In genomic region chr14:46800684-46801345, GRCm38 (mm10) we compare ENCODE assay signal across 19 mouse cellular contexts. TPM values are rescaled to one million over a fixed set of nuclear protein-coding genes. Genes with fewer than 3 reads are reported as not detected.
DNase-seq lines count a peak whose midpoint lies in the region; ATAC-seq lines count a peak whose summit lies in the region.
"Had no signal": no experiment of that assay in that cellular context is flagged by ENCODE, and none has a peak within 500 bp of the region (broad histone marks: within the 10 kb centered on the region; RNA-seq: fewer than 3 reads in every experiment).

No protein-coding gene starts in this region.

- H3K4me3 ChIP-seq in embryonic facial prominence, embryonic 15.5 days (replicated peaks) = no peak overlapping the region
- H3K4me3 ChIP-seq: forebrain, embryonic 12.5 days; lung, embryonic 15.5 days; midbrain, embryonic 13.5 days had no signal

- no peak overlapping the region for H3K4me2 ChIP-seq in embryonic facial prominence, embryonic 15.5 days (replicated peaks)
- H3K4me2 ChIP-seq: forebrain, embryonic 12.5 days; lung, embryonic 15.5 days; midbrain, embryonic 13.5 days had no signal

- peak; percentile 36 for DNase-seq in kidney, adult 9 months
- DNase-seq in kidney, postnatal 4 days = no peak
- DNase-seq in spleen, adult 12 weeks (ENCODE audit: low spot score) = peak; percentile 46
- no peak for DNase-seq in spleen, adult 18-20 months
- no peak for DNase-seq in urinary bladder, adult 18-20 months (ENCODE audit: low spot score in 2 of 2)
- no peak for DNase-seq in yolk sac, embryonic 10.5 days (ENCODE audit: low spot score)
- no peak for DNase-seq in thymus, postnatal 36 days
- DNase-seq: adrenal gland, adult 8-10 months; cerebellum, adult 8-10 months; heart, adult 18-20 months; heart, postnatal 14 days; left cerebral cortex, postnatal 4 days had no signal

- 0 out of 2 replicates have a peak overlapping the region, but pooled peaks have one; percentile 14 for H3K27ac ChIP-seq in embryonic facial prominence, embryonic 15.5 days (replicated peaks)
- H3K27ac ChIP-seq: forebrain, embryonic 12.5 days; hindbrain, postnatal 0 days; kidney, postnatal 0 days; lung, embryonic 15.5 days; midbrain, embryonic 13.5 days had no signal

- no peak for ATAC-seq in embryonic facial prominence, embryonic 15.5 days (ENCODE audit: insufficient number of reproducible peaks, low FRiP score, low TSS enrichment, low read depth)
- ATAC-seq: hindbrain, postnatal 0 days; midbrain, embryonic 13.5 days had no signal

- H3K27me3 ChIP-seq in embryonic facial prominence, embryonic 15.5 days = no peaks in the 10 kb centered on the region
- H3K27me3 ChIP-seq: CH12.LX; forebrain, embryonic 12.5 days; lung, embryonic 15.5 days; midbrain, embryonic 13.5 days had no signal

- WGBS in embryonic facial prominence, embryonic 15.5 days = 66% methylated on average over 3 of the region's 3 CpGs

- H3K4me1 ChIP-seq in embryonic facial prominence, embryonic 15.5 days = no peaks in the 10 kb centered on the region
- H3K4me1 ChIP-seq: forebrain, embryonic 12.5 days; lung, embryonic 15.5 days; midbrain, embryonic 13.5 days had no signal

- no peak overlapping the region for H3K9ac ChIP-seq in embryonic facial prominence, embryonic 15.5 days
- H3K9ac ChIP-seq: forebrain, embryonic 12.5 days; lung, embryonic 15.5 days; midbrain, embryonic 13.5 days had no signal

- H3K36me3 ChIP-seq in embryonic facial prominence, embryonic 15.5 days = peaks cover 6% of the 10 kb centered on the region; the same call in 1 of the 2 replicates
- H3K36me3 ChIP-seq: lung, embryonic 15.5 days had no signal

- H3K9me3 ChIP-seq in embryonic facial prominence, embryonic 15.5 days (replicated peaks) = no peaks in the 10 kb centered on the region
- H3K9me3 ChIP-seq: forebrain, embryonic 12.5 days; lung, embryonic 15.5 days; midbrain, embryonic 13.5 days had no signal

RNA-seq across cellular contexts. Expression of gene Cnih1, which starts 12.6 kb away (rescaled TPM):
- polyA plus RNA-seq in embryonic facial prominence, embryonic 15.5 days (2015; fragmentation: Nextera tagmentation; extraction: Ambion mirVana) = 187 and 188 TPM in 2 replicates

RNA-seq across cellular contexts. Expression of gene Gmfb, which starts 21.2 kb away (rescaled TPM):
- polyA plus RNA-seq in embryonic facial prominence, embryonic 15.5 days (2015; fragmentation: Nextera tagmentation; extraction: Ambion mirVana) = 67.2 and 69.8 TPM in 2 replicates

RNA-seq across cellular contexts. Expression of gene Cgrrf1, which starts 31.1 kb away (rescaled TPM):
- polyA plus RNA-seq in embryonic facial prominence, embryonic 15.5 days (2015; fragmentation: Nextera tagmentation; extraction: Ambion mirVana) = 20.9 and 22.3 TPM in 2 replicates

RNA-seq across cellular contexts. Expression of gene Cdkn3, which starts 40.5 kb away (rescaled TPM):
- 38.7 and 38.8 TPM in 2 replicates for polyA plus RNA-seq in embryonic facial prominence, embryonic 15.5 days (2015; fragmentation: Nextera tagmentation; extraction: Ambion mirVana)

Comparison
In these comparisons a context has a peak if more than half of its experiments do, and no peak if none do; other contexts are left out.
1. DNase-seq: peak in kidney, adult 9 months (single experiment) and spleen, adult 12 weeks (single experiment); none in kidney, postnatal 4 days (0 of 2), spleen, adult 18-20 months (0 of 2), urinary bladder, adult 18-20 months (0 of 2), yolk sac, embryonic 10.5 days (single experiment) and thymus, postnatal 36 days (0 of 2).